Mouse (Mus musculus) intestine, postnatal 0 days (tissue): ENCODE data around the gene Elmo3. TPM values are rescaled to one million over a fixed set of nuclear protein-coding genes. Genes with fewer than 3 reads are reported as not detected.

Experiments
- ATAC-seq: fragments of 200-750 bp; cut with Nextera tagmentation; 2 replicates; pipeline ENCODE4 v1.8.0; 2017; ENCODE audit warnings: mild to moderate bottlenecking, moderate TSS enrichment, moderate library complexity
- H3K27ac ChIP-seq: fragments of 300-500 bp; sonication (generic); 2 replicates; pipeline ENCODE4 v1.5.1; 2014; ENCODE audit warnings: mild to moderate bottlenecking, low read depth, low read length, moderate library complexity
- H3K27me3 ChIP-seq: fragments of 300-500 bp; sonication (generic); replicated peaks from 2 replicates; pipeline ENCODE4 v1.6.1; 2014; ENCODE audit warnings: low read length, mixed read lengths; ENCODE audit not compliant: control insufficient read depth, insufficient read depth
- H3K36me3 ChIP-seq: fragments of 300-500 bp; sonication (generic); 2 replicates; pipeline ENCODE4 v1.6.1; 2014; ENCODE audit warnings: mild to moderate bottlenecking, moderate library complexity; ENCODE audit not compliant: control insufficient read depth, insufficient read depth
- H3K4me1 ChIP-seq: fragments of 300-500 bp; sonication (generic); replicated peaks from 2 replicates; pipeline ENCODE4 v1.6.1; 2014; ENCODE audit warnings: antibody characterized with exemption, low read length, mixed read lengths; ENCODE audit not compliant: control insufficient read depth, insufficient read depth
- H3K4me2 ChIP-seq: fragments of 300-500 bp; sonication (generic); replicated peaks from 2 replicates; pipeline ENCODE4 v1.6.1; 2014; ENCODE audit warnings: low read depth, mild to moderate bottlenecking, moderate library complexity
- H3K4me3 ChIP-seq: fragments of 300-500 bp; sonication (generic); 2 replicates; pipeline ENCODE4 v1.5.1; 2014; ENCODE audit warnings: low read depth, low read length
- H3K9ac ChIP-seq: fragments of 300-500 bp; sonication (generic); 2 replicates; pipeline ENCODE4 v1.6.1; 2014; ENCODE audit warnings: mild to moderate bottlenecking, low read depth, low read length
- H3K9me3 ChIP-seq: fragments of 300-500 bp; sonication (generic); 2 replicates; pipeline ENCODE4 v1.6.1; 2016; ENCODE audit warnings: mixed run types; ENCODE audit not compliant: control insufficient read depth
- CTCF ChIP-seq: sonication (generic); IDR thresholded peaks from 2 replicates; pipeline ENCODE4 v1.5.1; 2016; ENCODE audit warnings: low read depth, mild to moderate bottlenecking, control low read depth, antibody characterized with exemption, moderate library complexity
- WGBS: fragments of 180-500 bp; shearing (Covaris S2); extraction: QIAGEN DNeasy Blood & Tissue Kit; methylation state at CpG from one replicate; pipeline ENCODE4 v1.1.7; 2014; 5-methylcytosine and 5-hydroxymethylcytosine counted together
- polyA plus RNA-seq: library from polyadenylated mRNA; unstranded; fragments of >200 nt; fragmentation: Nextera tagmentation; extraction: Ambion mirVana; gene quantifications from 2 replicates; pipeline ENCODE4 v1.2.1, GENCODE M21; 2015

The Elmo3 gene
- polyA plus RNA-seq, 1 experiment from 2014 or later, result 34.2 TPM

DNA sequence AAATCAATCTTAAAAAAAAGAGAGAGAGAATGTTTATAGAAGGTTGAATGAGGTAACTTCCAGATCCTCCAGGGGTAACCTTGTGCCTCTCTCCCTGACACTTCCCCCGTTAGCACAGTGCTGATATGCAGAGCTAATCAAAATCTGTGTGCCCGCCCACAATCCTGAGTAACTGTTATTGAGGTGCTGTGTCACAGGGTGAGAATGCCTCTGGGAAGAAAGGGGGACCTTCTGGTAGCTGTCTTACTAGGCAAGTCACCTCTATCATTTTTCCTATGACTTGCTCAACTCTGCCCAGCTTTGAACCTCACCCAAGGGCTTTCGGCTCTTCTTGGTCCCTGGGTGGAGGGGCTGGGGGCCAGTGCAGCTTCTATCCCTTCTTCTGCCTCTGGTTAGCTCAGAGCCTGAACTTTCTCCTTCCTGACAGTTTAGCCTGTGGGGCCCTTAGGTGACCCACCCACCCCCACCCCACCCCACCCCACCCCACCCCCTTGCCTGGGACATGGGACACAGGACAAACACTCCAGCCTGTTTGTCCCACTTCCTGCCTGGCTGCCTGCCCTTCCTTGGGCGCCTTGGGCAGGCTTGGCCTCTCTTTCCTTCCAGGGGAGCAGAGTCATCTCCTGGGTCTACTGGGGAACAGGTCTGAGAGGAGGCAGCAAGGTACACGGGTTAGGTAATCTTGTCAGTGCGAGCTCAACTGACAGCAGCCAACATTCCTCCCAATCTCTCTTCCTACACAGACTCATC lies 34.7 kb downstream of the Elmo3 start:
- Histone ChIP-seq H3K27ac (0 out of 2 replicates have a peak overlapping the region, but pooled peaks have one; percentile 28), H3K4me1 (peaks cover 10% of the 10 kb centered on the region), H3K9me3 (no peaks in the 10 kb centered on the region), H3K27me3 (no peaks in the 10 kb centered on the region), H3K4me2 (peak overlapping the region; percentile 6; the same call in 1 of the 2 replicates), H3K9ac (no peak overlapping the region), H3K4me3 (no peak overlapping the region), H3K36me3 (peaks cover 34% of the 10 kb centered on the region)
- ATAC-seq, result peak; percentile 54
- 35% methylated on average over 6 of the region's 6 CpGs for WGBS
- no peak for TF ChIP-seq CTCF

DNA sequence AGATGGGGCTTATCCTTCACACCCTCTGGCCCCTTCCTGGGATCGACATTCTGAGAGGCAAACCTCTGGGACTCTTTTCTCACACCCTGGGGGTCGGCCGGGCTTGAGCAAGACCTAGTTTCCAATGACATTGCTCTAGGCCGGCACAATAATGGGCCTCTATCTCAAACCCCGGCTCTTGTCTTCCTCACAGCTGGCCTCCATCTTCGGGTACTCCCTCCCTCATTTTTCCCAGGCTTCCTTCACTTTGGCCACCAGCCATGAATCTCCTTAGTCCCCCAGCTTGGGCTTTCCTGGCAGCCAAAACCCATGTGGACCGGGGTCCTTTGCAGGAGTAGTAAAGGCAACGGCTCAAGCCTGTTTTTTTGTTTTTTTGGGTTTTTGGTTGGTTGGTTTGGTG lies 36.0 kb downstream of the Elmo3 start:
- H3K4me1 ChIP-seq, result peaks cover 20% of the 10 kb centered on the region
- no peak for TF ChIP-seq CTCF
- no peak overlapping the region for H3K4me2 ChIP-seq
- no peaks in the 10 kb centered on the region for H3K27me3 ChIP-seq
- no peaks in the 10 kb centered on the region for H3K9me3 ChIP-seq
- no peak overlapping the region for H3K4me3 ChIP-seq
- 50% methylated on average over 8 of the region's 8 CpGs for whole genome bisulfite sequencing
- no peak overlapping the region for H3K9ac ChIP-seq
- peaks cover 20% of the 10 kb centered on the region for H3K36me3 ChIP-seq
- no peak for ATAC-seq
- H3K27ac ChIP-seq, result no peak overlapping the region

DNA sequence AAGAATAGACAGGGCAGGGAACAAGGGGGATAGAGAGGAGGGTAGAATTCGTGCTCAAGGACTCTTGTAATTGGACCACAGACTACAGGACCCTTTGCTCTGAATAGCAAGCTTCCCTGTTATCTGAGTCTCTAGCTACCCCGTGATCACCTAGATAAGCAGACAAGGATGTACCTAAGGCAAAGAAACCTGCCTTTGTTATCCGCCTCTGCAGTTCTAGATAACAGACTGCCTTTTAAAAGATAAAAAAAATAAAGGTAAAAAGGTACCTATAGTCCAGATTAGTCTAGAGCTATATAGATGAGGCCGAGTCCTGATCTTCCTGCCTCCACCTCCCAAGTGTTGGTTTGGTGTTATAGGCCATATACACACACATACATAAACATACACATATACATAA lies 37.4 kb downstream of the Elmo3 start:
- Histone ChIP-seq H3K9me3 (no peaks in the 10 kb centered on the region), H3K4me3 (no peak overlapping the region), H3K27me3 (no peaks in the 10 kb centered on the region), H3K9ac (no peak overlapping the region), H3K4me2 (no peak overlapping the region), H3K36me3 (peaks cover 7% of the 10 kb centered on the region; the same call in 1 of the 2 replicates), H3K27ac (no peak overlapping the region), H3K4me1 (peaks cover 23% of the 10 kb centered on the region)
- 44% methylated on average over 4 of the region's 4 CpGs for WGBS
- no peak for TF ChIP-seq CTCF
- no peak for ATAC-seq

DNA sequence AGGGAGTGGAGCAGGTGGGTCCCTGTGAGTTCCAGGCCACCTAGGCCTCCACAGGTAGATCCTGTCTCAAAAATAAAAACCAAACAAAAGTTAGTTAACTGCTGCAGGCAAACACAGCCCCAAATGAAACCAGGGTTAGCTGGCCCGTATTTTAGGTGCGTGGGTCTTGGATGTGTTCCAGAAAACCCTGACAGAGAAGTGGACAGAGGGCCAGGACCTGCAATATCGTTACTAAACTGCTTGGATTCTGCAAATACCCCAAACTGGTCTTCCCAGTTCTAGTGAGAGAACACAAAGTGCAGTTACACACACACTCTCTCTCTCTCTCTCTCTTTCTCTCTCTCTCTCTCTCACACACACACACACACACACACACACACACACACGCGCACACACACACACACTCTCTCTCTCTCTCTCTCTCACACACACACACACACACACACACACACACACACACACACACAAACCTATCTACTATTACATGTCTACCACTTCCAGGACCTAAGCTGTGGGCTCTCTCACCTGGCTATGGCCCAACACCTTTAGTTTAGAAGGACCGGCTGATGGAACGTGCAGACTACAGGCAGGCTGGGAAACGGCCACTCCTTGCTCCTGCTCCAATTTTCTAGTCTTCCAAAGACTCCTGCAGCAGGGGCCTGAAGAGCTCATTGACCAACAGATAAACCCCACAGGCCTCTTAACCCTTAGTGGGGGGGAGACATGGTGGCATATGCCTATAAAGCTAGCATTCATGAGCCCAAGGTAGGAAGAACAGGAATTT lies 38.6 kb downstream of the Elmo3 start:
- Histone ChIP-seq H3K27ac (0 out of 2 replicates have a peak overlapping the region, but pooled peaks have one; percentile 0), H3K9me3 (no peaks in the 10 kb centered on the region), H3K4me2 (no peak overlapping the region), H3K4me3 (no peak overlapping the region), H3K9ac (no peak overlapping the region), H3K4me1 (peaks cover 23% of the 10 kb centered on the region), H3K27me3 (no peaks in the 10 kb centered on the region), H3K36me3 (no peaks in the 10 kb centered on the region)
- 38% methylated on average over 7 of the region's 8 CpGs for WGBS
- no peak for TF ChIP-seq CTCF
- no peak for ATAC-seq

DNA sequence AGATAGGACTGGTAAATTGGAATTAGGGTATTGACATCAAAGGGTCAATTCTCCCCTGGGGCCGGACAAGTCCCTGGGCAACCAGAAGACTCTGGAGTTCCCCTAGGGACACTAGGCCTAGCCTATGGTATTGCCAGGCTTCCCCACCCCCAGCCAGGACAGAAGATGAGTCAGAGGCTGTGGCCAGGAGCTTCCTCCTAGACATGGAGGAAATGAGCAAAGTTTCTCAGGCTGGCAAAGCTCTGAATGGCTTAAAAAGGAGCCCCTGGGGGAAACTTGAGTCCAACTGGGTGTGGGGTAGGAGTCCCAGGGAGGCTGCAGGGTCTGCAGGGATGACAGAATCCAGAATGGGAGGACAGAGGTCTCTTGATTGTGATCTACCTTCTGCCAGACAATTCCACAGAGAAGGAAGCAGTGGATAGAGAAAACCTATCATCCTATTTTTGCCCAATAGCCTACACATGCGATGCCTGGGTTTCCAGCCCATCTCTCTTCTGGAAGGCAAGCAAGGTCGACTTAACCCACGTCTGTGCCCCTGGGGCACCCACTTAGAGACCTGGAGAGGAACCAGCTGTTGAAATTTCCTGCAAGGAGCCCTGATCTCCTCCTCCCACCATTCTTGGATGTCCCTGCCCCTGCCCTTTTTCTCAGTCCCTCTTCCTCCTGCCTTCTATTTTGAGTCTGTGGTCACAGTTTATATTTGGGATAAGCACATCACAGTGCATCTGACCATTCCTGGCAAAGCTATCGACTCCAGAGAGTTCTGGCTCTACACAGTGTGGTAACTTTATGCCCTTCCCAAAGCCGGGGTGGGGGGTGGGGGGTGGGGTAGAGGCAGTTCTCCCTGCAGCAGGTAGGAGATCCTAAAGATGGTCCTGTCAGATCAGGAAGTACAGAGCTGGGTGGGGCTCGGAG lies 39.9 kb downstream of the Elmo3 start:
- Histone ChIP-seq H3K9ac (no peak overlapping the region), H3K27ac (peak overlapping the region; percentile 46; the same call in 1 of the 2 replicates), H3K4me3 (no peak overlapping the region), H3K36me3 (no peaks in the 10 kb centered on the region), H3K4me2 (peak overlapping the region; percentile 95), H3K9me3 (no peaks in the 10 kb centered on the region), H3K4me1 (peaks cover 17% of the 10 kb centered on the region), H3K27me3 (peaks cover 7% of the 10 kb centered on the region; the same call in 1 of the 2 replicates)
- 40% methylated on average over 7 of the region's 7 CpGs for WGBS
- no peak for ATAC-seq
- no peak for TF ChIP-seq CTCF
